Mouse (Mus musculus): Measurements from ENCODE around the gene 6430550D23Rik. TPM values are rescaled to one million over a fixed set of nuclear protein-coding genes. Genes with fewer than 3 reads are reported as not detected.

Gene 6430550D23Rik
- polyA plus RNA-seq, 1 experiment from 2014 or later, result 2.2 TPM

DNA sequence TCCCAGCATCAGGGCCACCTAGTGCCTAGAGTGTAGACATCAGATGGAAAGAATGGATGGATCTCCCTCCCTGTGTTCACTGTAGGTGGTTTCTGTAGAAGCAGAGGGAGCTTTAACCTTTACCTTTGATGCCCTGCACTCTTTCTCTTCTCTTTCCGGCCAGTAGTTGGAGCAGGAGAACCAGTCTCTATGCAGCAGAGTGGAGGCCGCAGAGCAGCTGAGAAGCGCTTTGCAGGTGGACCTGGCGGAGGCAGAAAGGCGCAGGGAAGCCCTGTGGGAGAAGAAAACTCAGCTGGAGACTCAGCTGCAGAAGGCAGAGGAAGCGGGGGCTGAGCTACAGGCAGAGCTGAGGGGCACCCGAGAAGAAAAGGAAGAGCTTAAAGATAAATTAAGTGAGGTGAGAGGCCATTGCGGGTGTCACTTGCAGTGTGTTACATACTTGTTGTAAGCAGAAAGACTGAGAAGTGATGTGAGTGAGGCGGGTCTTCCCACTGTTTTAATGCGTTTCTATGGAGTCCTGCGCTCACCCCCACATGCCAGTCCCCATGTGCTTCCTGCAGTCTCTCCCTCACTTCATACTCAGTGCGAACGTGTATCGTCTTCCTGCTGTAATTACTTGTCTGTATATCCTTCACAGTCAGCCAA, 33.6 kb downstream of the 6430550D23Rik start:
- ATAC-seq (ENCODE audit: insufficient number of reproducible peaks, insufficient read depth, low FRiP score, low read depth), result no peak
- Histone ChIP-seq H3K4me1 (ENCODE audit: control insufficient read depth, insufficient read depth, low read length) (no peaks in the 10 kb centered on the region), H3K4me3 (ENCODE audit: low read depth, low read length) (no peak overlapping the region), H3K9ac (replicated peaks; ENCODE audit: low read depth, low read length) (no peak overlapping the region), H3K4me2 (replicated peaks; ENCODE audit: low read depth, low read length) (no peak overlapping the region), H3K36me3 (ENCODE audit: control insufficient read depth, insufficient read depth, low read length) (peaks cover 80% of the 10 kb centered on the region), H3K27me3 (ENCODE audit: control insufficient read depth, insufficient read depth, low read length) (no peaks in the 10 kb centered on the region), H3K27ac (ENCODE audit: low read length) (no peak overlapping the region), H3K9me3 (ENCODE audit: control insufficient read depth, low read depth, low read length) (no peaks in the 10 kb centered on the region)
- 74% methylated on average over 14 of the region's 14 CpGs for WGBS

DNA sequence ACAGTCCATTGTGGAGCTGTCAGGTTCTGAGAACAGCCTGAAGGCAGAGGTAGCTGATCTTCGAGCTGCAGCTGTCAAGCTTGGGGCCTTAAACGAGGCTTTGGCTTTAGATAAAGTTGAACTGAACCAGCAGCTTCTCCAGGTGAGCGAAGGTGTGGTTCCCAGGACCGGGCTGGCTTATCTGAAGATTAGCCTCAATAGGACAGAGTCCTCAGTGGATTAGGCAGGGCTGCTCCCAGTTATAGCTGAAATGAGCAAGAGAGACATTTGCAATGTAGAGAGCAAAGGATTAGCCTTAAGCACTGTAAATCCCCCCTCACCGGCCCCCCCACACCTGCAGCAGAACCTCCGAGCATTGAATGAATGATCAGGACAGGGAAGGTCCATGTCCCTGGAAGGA, 34.4 kb downstream of the 6430550D23Rik start:
- Histone ChIP-seq H3K4me3 (ENCODE audit: low read depth, low read length) (no peak overlapping the region), H3K9me3 (ENCODE audit: control insufficient read depth, low read depth, low read length) (no peaks in the 10 kb centered on the region), H3K9ac (replicated peaks; ENCODE audit: low read depth, low read length) (no peak overlapping the region), H3K27me3 (ENCODE audit: control insufficient read depth, insufficient read depth, low read length) (no peaks in the 10 kb centered on the region), H3K4me2 (replicated peaks; ENCODE audit: low read depth, low read length) (no peak overlapping the region), H3K27ac (ENCODE audit: low read length) (no peak overlapping the region), H3K4me1 (ENCODE audit: control insufficient read depth, insufficient read depth, low read length) (no peaks in the 10 kb centered on the region), H3K36me3 (ENCODE audit: control insufficient read depth, insufficient read depth, low read length) (peaks cover 82% of the 10 kb centered on the region)
- no peak for ATAC-seq (ENCODE audit: insufficient number of reproducible peaks, insufficient read depth, low FRiP score, low read depth)
- 81% methylated on average over 6 of the region's 6 CpGs for WGBS

DNA sequence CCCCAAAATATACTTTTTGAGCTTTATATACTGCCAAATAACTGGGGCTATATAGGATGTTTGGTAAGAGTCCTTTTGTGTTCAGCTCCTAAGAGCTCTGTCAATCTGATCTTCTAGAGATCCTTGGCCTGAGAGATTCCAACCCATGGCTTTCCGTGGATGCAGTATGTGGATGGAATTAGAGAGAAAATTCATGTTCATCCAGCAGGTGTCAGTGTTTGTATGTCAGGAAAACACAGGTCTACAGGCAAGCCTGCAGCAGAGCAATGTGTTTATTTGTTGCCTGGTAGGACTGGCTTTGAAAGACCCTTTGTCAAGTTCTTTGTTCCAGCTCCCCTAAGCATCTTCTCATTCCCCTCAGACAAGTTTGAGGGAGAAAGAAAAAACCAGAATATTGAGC, 44.8 kb downstream of the 6430550D23Rik start:
- no peak for ATAC-seq (ENCODE audit: insufficient number of reproducible peaks, insufficient read depth, low FRiP score, low read depth)
- Histone ChIP-seq H3K4me1 (ENCODE audit: control insufficient read depth, insufficient read depth, low read length) (no peaks in the 10 kb centered on the region), H3K27ac (ENCODE audit: low read length) (no peak overlapping the region), H3K9ac (replicated peaks; ENCODE audit: low read depth, low read length) (no peak overlapping the region), H3K4me2 (replicated peaks; ENCODE audit: low read depth, low read length) (no peak overlapping the region), H3K36me3 (ENCODE audit: control insufficient read depth, insufficient read depth, low read length) (peaks cover 56% of the 10 kb centered on the region), H3K9me3 (ENCODE audit: control insufficient read depth, low read depth, low read length) (no peaks in the 10 kb centered on the region), H3K4me3 (ENCODE audit: low read depth, low read length) (no peak overlapping the region), H3K27me3 (ENCODE audit: control insufficient read depth, insufficient read depth, low read length) (no peaks in the 10 kb centered on the region)
- WGBS, result 48% methylated on average over 1 of the region's 1 CpGs

DNA sequence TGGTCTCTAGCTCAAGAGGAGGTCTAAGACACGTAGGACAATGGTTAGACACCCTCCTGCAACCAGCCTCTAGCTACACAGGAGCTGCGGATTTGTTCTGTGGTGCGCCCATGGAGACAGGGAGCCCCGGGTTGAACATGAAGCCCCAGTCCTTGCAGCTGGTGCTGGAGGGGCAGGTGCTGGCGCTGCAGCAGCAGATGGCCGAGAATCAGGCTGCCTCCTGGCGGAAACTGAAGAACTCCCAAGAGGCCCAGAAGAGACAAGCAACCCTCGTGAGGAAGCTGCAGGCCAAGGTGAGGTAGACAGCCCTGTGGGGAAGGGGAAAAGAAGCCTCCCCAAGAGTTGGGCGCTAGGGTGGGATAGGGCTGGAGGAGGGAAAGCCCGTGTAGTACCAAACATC, 45.9 kb downstream of the 6430550D23Rik start:
- Histone ChIP-seq H3K27ac (ENCODE audit: low read length) (no peak overlapping the region), H3K27me3 (ENCODE audit: control insufficient read depth, insufficient read depth, low read length) (no peaks in the 10 kb centered on the region), H3K9ac (replicated peaks; ENCODE audit: low read depth, low read length) (no peak overlapping the region), H3K4me1 (ENCODE audit: control insufficient read depth, insufficient read depth, low read length) (peaks cover 4% of the 10 kb centered on the region; the same call in 1 of the 2 replicates), H3K4me2 (replicated peaks; ENCODE audit: low read depth, low read length) (no peak overlapping the region), H3K36me3 (ENCODE audit: control insufficient read depth, insufficient read depth, low read length) (peaks cover 47% of the 10 kb centered on the region), H3K9me3 (ENCODE audit: control insufficient read depth, low read depth, low read length) (no peaks in the 10 kb centered on the region), H3K4me3 (ENCODE audit: low read depth, low read length) (no peak overlapping the region)
- no peak for ATAC-seq (ENCODE audit: insufficient number of reproducible peaks, insufficient read depth, low FRiP score, low read depth)
- 85% methylated on average over 10 of the region's 10 CpGs for WGBS

DNA sequence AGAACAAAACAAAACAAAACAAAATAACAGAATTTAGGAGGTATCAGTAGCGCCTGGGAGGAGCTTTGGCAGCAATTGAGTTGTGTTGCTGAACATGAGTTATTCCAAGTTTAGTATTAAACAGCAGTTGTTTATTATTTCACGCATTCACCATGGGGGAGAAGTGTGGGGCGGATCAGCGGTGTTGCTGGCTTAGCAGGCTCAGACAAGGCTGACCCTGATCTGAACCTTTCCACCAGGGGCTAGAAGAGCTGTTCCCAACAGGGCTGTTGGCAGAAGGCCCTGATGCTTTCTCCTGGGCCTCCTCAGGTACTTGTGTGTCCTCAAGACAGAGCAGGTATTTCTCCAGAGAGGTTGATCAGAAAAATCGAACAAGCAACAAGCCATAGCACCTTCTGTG, 47.8 kb downstream of the 6430550D23Rik start:
- no peak overlapping the region for H3K27ac ChIP-seq (ENCODE audit: low read length)
- peaks cover 32% of the 10 kb centered on the region for H3K36me3 ChIP-seq (ENCODE audit: control insufficient read depth, insufficient read depth, low read length)
- H3K4me3 ChIP-seq (ENCODE audit: low read depth, low read length), result no peak overlapping the region
- H3K4me1 ChIP-seq (ENCODE audit: control insufficient read depth, insufficient read depth, low read length), result peaks cover 4% of the 10 kb centered on the region; the same call in 1 of the 2 replicates
- no peaks in the 10 kb centered on the region for H3K9me3 ChIP-seq (ENCODE audit: control insufficient read depth, low read depth, low read length)
- H3K9ac ChIP-seq (replicated peaks; ENCODE audit: low read depth, low read length), result no peak overlapping the region
- no peak for ATAC-seq (ENCODE audit: insufficient number of reproducible peaks, insufficient read depth, low FRiP score, low read depth)
- WGBS, result 81% methylated on average over 5 of the region's 5 CpGs
- H3K27me3 ChIP-seq (ENCODE audit: control insufficient read depth, insufficient read depth, low read length), result no peaks in the 10 kb centered on the region
- no peak overlapping the region for H3K4me2 ChIP-seq (replicated peaks; ENCODE audit: low read depth, low read length)

DNA sequence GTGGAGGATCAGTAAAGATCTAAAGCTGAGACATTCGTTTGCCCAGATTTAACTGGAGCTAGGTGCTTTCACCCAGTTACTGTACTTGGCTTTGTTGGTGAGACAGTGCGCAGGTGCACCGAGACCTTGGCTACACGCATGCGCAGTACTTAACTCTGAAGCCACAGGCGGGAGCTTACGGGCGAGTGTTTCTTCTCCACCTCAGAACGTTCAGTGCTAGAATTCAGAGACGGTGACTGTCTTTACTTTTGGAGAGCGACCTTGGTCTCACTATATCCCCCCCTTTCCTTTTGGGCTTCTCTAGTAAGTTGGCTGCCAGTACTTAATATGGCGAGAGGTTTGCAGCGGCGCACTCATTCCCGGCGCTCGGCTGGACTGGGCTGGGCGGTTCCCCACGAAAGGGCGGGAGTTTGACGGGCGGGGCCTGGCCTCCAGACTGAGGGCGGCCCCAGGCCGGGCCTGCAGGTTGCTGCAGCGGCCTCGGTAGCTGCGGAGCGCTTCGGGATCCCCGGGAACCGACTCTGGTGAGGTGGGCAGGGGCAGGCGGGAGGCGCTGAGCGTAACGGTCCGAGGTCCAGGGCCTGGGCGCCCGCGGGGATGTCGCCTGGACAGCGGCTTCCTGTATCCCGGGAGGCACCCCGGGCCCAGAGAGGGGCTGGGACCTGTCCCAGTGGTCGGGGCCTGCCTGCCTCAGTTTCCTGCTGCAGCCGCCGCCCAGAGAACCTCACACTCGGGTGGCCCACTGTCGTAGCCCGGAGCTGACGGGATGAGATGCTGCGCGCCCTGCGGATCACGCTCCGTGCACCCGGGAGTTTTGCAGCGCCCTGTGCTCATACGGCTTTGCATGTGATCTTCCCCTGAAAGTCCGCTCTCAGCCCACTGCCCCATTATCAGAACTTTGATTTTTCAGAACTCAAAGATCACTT, 51.4 kb downstream of the 6430550D23Rik start, which contains the start of gene Cep250:
Gene Cep250, plus strand, starts transcription at position 325 of the 926 bp plus-strand sequence.
- peak; percentile 98 for ATAC-seq (ENCODE audit: insufficient number of reproducible peaks, insufficient read depth, low FRiP score, low read depth)
- WGBS, result under 1% methylated on average over 58 of the region's 59 CpGs

DNA sequence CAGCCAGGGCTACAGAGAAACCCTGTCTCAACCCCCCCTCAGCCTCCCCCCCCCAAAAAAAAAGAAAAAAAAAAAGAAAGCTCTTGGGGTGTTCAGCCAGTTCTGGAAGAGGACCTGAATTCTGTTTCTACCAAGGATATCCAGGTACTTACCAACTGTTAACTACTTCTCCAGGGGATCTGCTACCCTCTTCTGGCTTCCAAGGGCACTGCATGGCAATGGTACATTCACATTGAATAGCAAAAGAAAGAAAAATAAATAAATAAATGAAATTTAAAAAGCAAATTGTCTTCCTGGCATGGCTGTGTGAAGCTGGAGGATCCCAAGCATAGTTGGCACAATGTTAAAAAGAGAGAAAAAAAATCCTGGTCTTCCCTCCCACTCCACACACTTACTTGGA, 55.8 kb downstream of the 6430550D23Rik start:
- Histone ChIP-seq H3K4me1 (ENCODE audit: control insufficient read depth, insufficient read depth, low read length) (no peaks in the 10 kb centered on the region), H3K27me3 (ENCODE audit: control insufficient read depth, insufficient read depth, low read length) (no peaks in the 10 kb centered on the region), H3K27ac (ENCODE audit: low read length) (no peak overlapping the region)

More for the DNA sequence above, 51.4 kb downstream of the 6430550D23Rik start, which contains the start of gene Cep250:
- Histone ChIP-seq H3K36me3 (ENCODE audit: control insufficient read depth, insufficient read depth, low read length) (no peaks in the 10 kb centered on the region), H3K4me2 (replicated peaks; ENCODE audit: low read depth, low read length) (peak within 1 kb of the TSS; percentile 60), H3K27me3 (ENCODE audit: control insufficient read depth, insufficient read depth, low read length) (no peaks in the 10 kb centered on the region), H3K4me1 (ENCODE audit: control insufficient read depth, insufficient read depth, low read length) (peaks cover 4% of the 10 kb centered on the region; the same call in 1 of the 2 replicates), H3K4me3 (ENCODE audit: low read depth, low read length) (peak within 1 kb of the TSS; percentile 80), H3K27ac (ENCODE audit: low read length) (peak within 1 kb of the TSS; percentile 85), H3K9ac (replicated peaks; ENCODE audit: low read depth, low read length) (peak within 1 kb of the TSS; percentile 96), H3K9me3 (ENCODE audit: control insufficient read depth, low read depth, low read length) (no peaks in the 10 kb centered on the region)

DNA sequence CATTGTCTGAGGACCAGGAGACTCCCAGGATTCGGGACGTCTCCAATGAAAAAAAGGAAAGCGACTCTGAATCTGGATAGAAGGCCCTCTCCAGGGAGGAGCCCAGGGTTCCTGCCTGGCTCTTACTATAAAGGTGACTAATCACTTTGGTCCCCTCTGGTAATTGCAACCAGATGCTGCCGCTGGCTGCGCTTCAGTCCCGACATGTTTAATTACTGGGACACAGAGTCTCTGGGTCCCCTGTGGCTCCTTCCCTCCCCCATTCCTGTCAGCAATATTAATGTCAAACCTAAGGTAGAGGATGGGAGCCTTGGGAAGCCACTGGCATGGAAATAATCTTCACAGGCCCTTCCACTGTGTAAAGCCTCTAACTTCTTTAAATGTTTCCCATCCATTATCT, 58.4 kb downstream of the 6430550D23Rik start:
- Histone ChIP-seq H3K9me3 (ENCODE audit: control insufficient read depth, low read depth, low read length) (no peaks in the 10 kb centered on the region), H3K27me3 (ENCODE audit: control insufficient read depth, insufficient read depth, low read length) (no peaks in the 10 kb centered on the region), H3K4me1 (ENCODE audit: control insufficient read depth, insufficient read depth, low read length) (peaks cover 13% of the 10 kb centered on the region; the same call in 1 of the 2 replicates), H3K27ac (ENCODE audit: low read length) (no peak overlapping the region), H3K36me3 (ENCODE audit: control insufficient read depth, insufficient read depth, low read length) (no peaks in the 10 kb centered on the region), H3K4me2 (replicated peaks; ENCODE audit: low read depth, low read length) (no peak overlapping the region), H3K4me3 (ENCODE audit: low read depth, low read length) (no peak overlapping the region), H3K9ac (replicated peaks; ENCODE audit: low read depth, low read length) (no peak overlapping the region)
- 35% methylated on average over 6 of the region's 6 CpGs for WGBS
- ATAC-seq (ENCODE audit: insufficient number of reproducible peaks, insufficient read depth, low FRiP score, low read depth), result no peak

More for the DNA sequence above, 55.8 kb downstream of the 6430550D23Rik start:
- no peak overlapping the region for H3K9ac ChIP-seq (replicated peaks; ENCODE audit: low read depth, low read length)
- no peaks in the 10 kb centered on the region for H3K36me3 ChIP-seq (ENCODE audit: control insufficient read depth, insufficient read depth, low read length)
- no peak overlapping the region for H3K4me3 ChIP-seq (ENCODE audit: low read depth, low read length)
- H3K9me3 ChIP-seq (ENCODE audit: control insufficient read depth, low read depth, low read length), result no peaks in the 10 kb centered on the region
- no peak for ATAC-seq (ENCODE audit: insufficient number of reproducible peaks, insufficient read depth, low FRiP score, low read depth)
- H3K4me2 ChIP-seq (replicated peaks; ENCODE audit: low read depth, low read length), result no peak overlapping the region
